Mouse (Mus musculus): ENCODE measurements around the gene Pithd1.

Gene Pithd1

DNA sequence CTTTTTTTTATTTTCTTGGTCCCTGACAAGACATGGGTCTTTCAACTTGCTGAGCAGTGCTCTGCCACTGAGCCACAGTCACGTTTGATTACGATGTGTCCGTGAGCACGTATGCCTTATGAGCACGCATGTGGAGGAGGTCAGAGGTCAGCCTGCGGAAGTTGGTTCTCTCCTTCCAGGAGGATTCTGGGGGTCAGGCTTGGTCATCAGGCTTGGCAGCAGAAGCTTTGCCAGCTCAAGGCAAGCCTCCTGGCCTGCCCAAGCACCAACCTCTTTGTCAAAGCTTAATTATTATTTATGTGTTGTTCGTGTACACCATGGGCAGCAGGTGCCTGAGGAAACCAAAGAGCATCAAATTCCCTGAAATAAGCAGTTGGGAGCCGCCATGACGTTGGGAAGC, 58.7 kb downstream of the Pithd1 start:
- DNase-seq (ENCODE audit: low spot score), result no peak

DNA sequence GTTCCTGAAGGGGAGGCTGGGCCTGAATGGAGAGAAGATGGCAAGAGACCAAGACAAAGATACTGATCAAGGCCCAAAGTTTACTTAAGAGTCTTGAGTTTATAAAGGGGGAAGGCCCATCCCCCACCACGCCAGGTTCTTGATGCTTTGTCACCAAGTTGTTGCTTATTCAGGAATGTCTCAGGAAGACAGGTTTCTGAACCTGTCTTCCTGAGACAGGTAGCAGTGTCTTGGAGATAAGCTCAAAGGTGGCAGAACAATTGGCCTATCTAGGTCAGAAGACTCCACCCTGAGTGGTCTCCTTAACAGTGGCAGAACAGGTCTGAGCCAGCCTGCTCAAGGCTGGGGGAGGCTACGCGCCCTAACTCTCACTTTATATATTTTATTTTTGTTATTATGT, 60.2 kb downstream of the Pithd1 start:
- DNase-seq (ENCODE audit: low spot score), result no peak

DNA sequence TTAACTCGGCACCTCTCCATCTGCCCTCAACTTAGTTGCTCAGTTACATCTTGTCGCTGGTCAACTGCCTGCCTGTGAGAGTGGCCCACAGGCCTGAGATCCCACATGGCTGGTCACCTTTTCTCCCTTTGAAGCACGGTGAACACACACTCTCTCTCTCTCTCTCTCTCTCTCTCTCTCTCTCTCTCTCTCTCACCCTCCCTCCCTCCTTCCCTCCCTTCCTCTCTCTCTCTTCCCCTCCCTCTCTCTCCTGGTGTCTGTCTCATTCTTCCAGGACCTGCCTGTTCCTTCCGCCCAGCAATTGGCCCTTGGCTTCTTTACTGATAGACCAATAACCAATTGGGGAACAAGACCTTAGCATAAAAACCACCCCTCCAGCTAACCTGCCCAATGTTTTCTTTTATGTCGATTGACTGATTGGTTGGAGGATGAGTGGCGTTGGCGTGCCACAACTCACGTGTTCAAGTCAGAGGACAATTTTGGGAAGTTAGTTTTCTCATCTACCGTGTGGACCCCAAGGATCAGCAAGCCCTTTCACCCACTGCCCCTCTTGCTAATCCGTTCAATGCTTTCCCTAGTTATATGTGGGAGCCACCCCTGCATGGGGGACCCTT, 60.8 kb downstream of the Pithd1 start:
- no peak for DNase-seq (ENCODE audit: low spot score)

Measured in c-Kit-positive CD71-positive TER-119-positive erythroid progenitor cells, embryonic 14.5 days (primary cell).